Mouse (Mus musculus) kidney, embryonic 14.5 days (tissue): ENCODE results near the gene Hadhb. TPM values are rescaled to one million over a fixed set of nuclear protein-coding genes. Genes with fewer than 3 reads are reported as not detected.

ENCODE experiments used
- ATAC-seq: fragments of 200-750 bp; cut with Nextera tagmentation; 2 replicates; pipeline ENCODE4 v1.8.0; 2017; ENCODE audit warnings: moderate number of reproducible peaks, mild to moderate bottlenecking, moderate TSS enrichment, moderate library complexity; ENCODE audit not compliant: low FRiP score, low TSS enrichment
- H3K27ac ChIP-seq: fragments of 300-500 bp; sonication (generic); 2 replicates; pipeline ENCODE4 v1.5.1; 2014; ENCODE audit warnings: low read depth, mild to moderate bottlenecking, low read length, moderate library complexity, mixed read lengths
- H3K27me3 ChIP-seq: fragments of 300-500 bp; sonication (generic); 2 replicates; pipeline ENCODE4 v1.6.1; 2014; ENCODE audit warnings: mild to moderate bottlenecking, low read length; ENCODE audit not compliant: control insufficient read depth, insufficient read depth
- H3K36me3 ChIP-seq: fragments of 300-500 bp; sonication (generic); 2 replicates; pipeline ENCODE4 v1.6.1; 2014; ENCODE audit warnings: low read length, mixed read lengths; ENCODE audit not compliant: control insufficient read depth, insufficient read depth
- H3K4me1 ChIP-seq: fragments of 300-500 bp; sonication (generic); 2 replicates; pipeline ENCODE4 v1.6.1; 2014; ENCODE audit warnings: low read length, mixed read lengths; ENCODE audit not compliant: control insufficient read depth, insufficient read depth
- H3K4me2 ChIP-seq: fragments of 300-500 bp; sonication (generic); replicated peaks from 2 replicates; pipeline ENCODE4 v1.6.1; 2014; ENCODE audit warnings: low read depth, mild to moderate bottlenecking, low read length
- H3K4me3 ChIP-seq: fragments of 300-500 bp; sonication (generic); 2 replicates; pipeline ENCODE4 v1.5.1; 2014; ENCODE audit warnings: mild to moderate bottlenecking, low read length
- H3K9ac ChIP-seq: fragments of 300-500 bp; sonication (generic); 2 replicates; pipeline ENCODE4 v1.6.1; 2014; ENCODE audit warnings: low read depth, mild to moderate bottlenecking, low read length, moderate library complexity
- H3K9me3 ChIP-seq: fragments of 300-500 bp; sonication (generic); 2 replicates; pipeline ENCODE4 v1.6.1; 2016; ENCODE audit warnings: low read length; ENCODE audit not compliant: control insufficient read depth
- whole genome bisulfite sequencing: fragments of 180-500 bp; shearing (Covaris S2); extraction: QIAGEN DNeasy Blood & Tissue Kit; methylation state at CpG from one replicate; pipeline ENCODE4 v1.1.7; 2014; 5-methylcytosine and 5-hydroxymethylcytosine counted together
- polyA plus RNA-seq: library from polyadenylated mRNA; unstranded; fragments of >200 nt; fragmentation: Nextera tagmentation; extraction: Ambion mirVana; gene quantifications from 2 replicates; pipeline ENCODE4 v1.2.1, GENCODE M21; 2014

Gene Hadhb
- polyA plus RNA-seq, 1 experiment from 2014 or later, result 149 TPM

- Histone ChIP-seq H3K9me3 (no peaks in the 10 kb centered on the region), H3K4me3 (peak overlapping the region; percentile 83), H3K27ac (peak overlapping the region; percentile 68; the same call in 1 of the 2 replicates), H3K4me1 (peaks cover 7% of the 10 kb centered on the region; the same call in 1 of the 2 replicates), H3K4me2 (peak overlapping the region; percentile 48), H3K36me3 (no peaks in the 10 kb centered on the region), H3K9ac (peak overlapping the region; percentile 82), H3K27me3 (no peaks in the 10 kb centered on the region)
- WGBS, result 34% methylated on average over 13 of the region's 13 CpGs
- ATAC-seq, result no peak
These were observed 977 bp downstream of the Hadhb start for GRCm38 (mm10) chr5:30155821-30156629.

DNA sequence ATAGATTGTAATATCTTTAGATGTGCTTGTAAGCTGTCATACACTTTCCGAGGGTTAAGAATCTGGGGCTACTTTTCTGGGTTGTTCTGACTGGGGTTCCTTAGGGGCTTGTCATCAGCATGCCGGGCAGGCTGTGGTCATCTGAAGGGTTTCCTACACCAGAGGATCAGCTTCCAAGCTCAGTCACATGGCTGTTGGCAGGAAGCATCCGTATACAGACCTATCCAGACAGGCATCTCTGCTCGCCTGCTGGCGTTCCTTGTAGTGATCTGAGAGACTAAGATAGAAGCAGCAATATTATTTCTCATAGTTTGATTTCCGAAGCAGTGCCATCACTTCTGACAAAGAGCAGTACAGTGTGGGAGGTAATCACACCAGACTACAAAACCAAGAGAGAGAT, 4.6 kb downstream of the Hadhb start:
- H3K9ac ChIP-seq, result no peak overlapping the region
- H3K4me1 ChIP-seq, result peaks cover 7% of the 10 kb centered on the region; the same call in 1 of the 2 replicates
- no peaks in the 10 kb centered on the region for H3K27me3 ChIP-seq
- no peak overlapping the region for H3K4me3 ChIP-seq
- no peaks in the 10 kb centered on the region for H3K9me3 ChIP-seq
- no peak for ATAC-seq
- H3K4me2 ChIP-seq, result no peak overlapping the region
- H3K36me3 ChIP-seq, result no peaks in the 10 kb centered on the region
- H3K27ac ChIP-seq, result no peak overlapping the region
- WGBS, result 82% methylated on average over 6 of the region's 6 CpGs

- H3K4me2 ChIP-seq, result no peak overlapping the region
- H3K27ac ChIP-seq, result no peak overlapping the region
- WGBS, result 89% methylated on average over 1 of the region's 1 CpGs
- no peaks in the 10 kb centered on the region for H3K9me3 ChIP-seq
- peaks cover 4% of the 10 kb centered on the region for H3K36me3 ChIP-seq
- no peak for ATAC-seq
- H3K4me3 ChIP-seq, result no peak overlapping the region
- no peaks in the 10 kb centered on the region for H3K27me3 ChIP-seq
- no peak overlapping the region for H3K9ac ChIP-seq
- H3K4me1 ChIP-seq, result no peaks in the 10 kb centered on the region
These were observed 6.8 kb downstream of the Hadhb start for GRCm38 (mm10) chr5:30161836-30162235.

DNA sequence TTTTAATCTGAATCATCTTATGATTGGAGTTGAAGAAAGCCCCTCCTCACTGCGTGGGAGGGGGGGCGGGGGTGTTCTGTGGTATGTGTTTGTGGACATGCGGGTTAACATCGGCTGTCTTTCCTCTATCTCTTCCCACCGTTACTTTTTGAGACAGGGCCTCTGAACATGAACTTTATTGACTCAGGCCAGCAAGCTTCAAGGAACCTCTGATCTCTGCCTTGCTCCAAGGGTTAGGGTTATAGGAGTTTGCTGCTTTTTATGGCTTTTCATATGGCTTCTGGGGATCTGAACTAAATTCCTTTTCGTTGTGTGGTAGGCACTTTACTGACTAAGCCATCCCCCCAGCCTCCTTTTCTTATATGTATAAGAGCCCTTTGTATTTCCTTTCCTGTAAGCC, 7.3 kb downstream of the Hadhb start:
- H3K9ac ChIP-seq, result no peak overlapping the region
- WGBS, result 87% methylated on average over 6 of the region's 6 CpGs
- no peak for ATAC-seq

GRCm38 (mm10) chr5:30165234-30165946, 10.3 kb downstream of the Hadhb start:
- H3K4me1 ChIP-seq, result no peaks in the 10 kb centered on the region
- no peak for ATAC-seq
- no peak overlapping the region for H3K27ac ChIP-seq
- H3K9ac ChIP-seq, result no peak overlapping the region
- no peaks in the 10 kb centered on the region for H3K9me3 ChIP-seq
- H3K4me3 ChIP-seq, result no peak overlapping the region
- H3K36me3 ChIP-seq, result peaks cover 28% of the 10 kb centered on the region
- no peaks in the 10 kb centered on the region for H3K27me3 ChIP-seq
- WGBS, result 93% methylated on average over 5 of the region's 5 CpGs
- no peak overlapping the region for H3K4me2 ChIP-seq

More for the DNA sequence above, 7.3 kb downstream of the Hadhb start:
- Histone ChIP-seq H3K36me3 (peaks cover 4% of the 10 kb centered on the region), H3K27ac (no peak overlapping the region), H3K27me3 (no peaks in the 10 kb centered on the region), H3K4me3 (no peak overlapping the region), H3K4me1 (no peaks in the 10 kb centered on the region), H3K4me2 (no peak overlapping the region), H3K9me3 (no peaks in the 10 kb centered on the region)

DNA sequence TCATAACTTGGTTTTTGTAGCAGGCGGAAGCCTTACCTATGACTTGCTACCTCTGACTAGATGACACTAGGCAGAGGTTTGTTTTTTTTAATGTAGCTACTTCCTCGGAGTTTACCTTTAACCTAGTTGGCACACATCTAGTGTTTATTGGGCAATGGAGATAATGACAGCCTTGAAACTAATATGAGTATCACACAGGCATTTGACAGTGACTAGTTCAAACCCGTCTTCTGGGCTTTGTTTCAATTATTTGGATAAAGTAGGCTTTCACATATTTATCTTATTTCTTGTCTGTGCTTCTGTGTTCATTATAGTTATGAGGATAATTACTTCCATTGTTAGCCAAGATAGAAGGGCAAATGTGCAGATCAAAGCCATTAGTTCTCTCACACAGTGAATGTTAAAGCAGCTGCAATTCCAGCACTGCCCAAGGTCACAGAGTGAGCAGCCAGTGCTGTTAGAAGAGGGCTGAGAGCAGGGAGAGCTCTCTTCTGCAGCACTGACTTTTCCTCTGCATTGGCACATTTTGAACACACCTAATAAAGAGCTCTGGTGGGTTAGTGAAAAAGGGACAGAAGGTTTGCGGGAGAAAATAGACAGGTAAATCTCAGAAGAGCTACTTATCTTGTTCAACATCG, 15.4 kb downstream of the Hadhb start:
- peaks cover 49% of the 10 kb centered on the region for H3K36me3 ChIP-seq
- H3K4me2 ChIP-seq, result no peak overlapping the region
- no peaks in the 10 kb centered on the region for H3K9me3 ChIP-seq
- 84% methylated on average over 5 of the region's 5 CpGs for WGBS
- no peaks in the 10 kb centered on the region for H3K27me3 ChIP-seq
- no peak overlapping the region for H3K27ac ChIP-seq
- no peak overlapping the region for H3K9ac ChIP-seq
- no peak for ATAC-seq
- H3K4me3 ChIP-seq, result no peak overlapping the region
- H3K4me1 ChIP-seq, result no peaks in the 10 kb centered on the region

GRCm38 (mm10) chr5:30172115-30172514, 17.1 kb downstream of the Hadhb start:
- H3K4me3 ChIP-seq, result no peak overlapping the region
- H3K27ac ChIP-seq, result no peak overlapping the region
- peaks cover 66% of the 10 kb centered on the region for H3K36me3 ChIP-seq
- H3K9ac ChIP-seq, result no peak overlapping the region
- no peaks in the 10 kb centered on the region for H3K27me3 ChIP-seq
- no peak for ATAC-seq
- H3K4me1 ChIP-seq, result no peaks in the 10 kb centered on the region
- no peak overlapping the region for H3K4me2 ChIP-seq
- no peaks in the 10 kb centered on the region for H3K9me3 ChIP-seq

DNA sequence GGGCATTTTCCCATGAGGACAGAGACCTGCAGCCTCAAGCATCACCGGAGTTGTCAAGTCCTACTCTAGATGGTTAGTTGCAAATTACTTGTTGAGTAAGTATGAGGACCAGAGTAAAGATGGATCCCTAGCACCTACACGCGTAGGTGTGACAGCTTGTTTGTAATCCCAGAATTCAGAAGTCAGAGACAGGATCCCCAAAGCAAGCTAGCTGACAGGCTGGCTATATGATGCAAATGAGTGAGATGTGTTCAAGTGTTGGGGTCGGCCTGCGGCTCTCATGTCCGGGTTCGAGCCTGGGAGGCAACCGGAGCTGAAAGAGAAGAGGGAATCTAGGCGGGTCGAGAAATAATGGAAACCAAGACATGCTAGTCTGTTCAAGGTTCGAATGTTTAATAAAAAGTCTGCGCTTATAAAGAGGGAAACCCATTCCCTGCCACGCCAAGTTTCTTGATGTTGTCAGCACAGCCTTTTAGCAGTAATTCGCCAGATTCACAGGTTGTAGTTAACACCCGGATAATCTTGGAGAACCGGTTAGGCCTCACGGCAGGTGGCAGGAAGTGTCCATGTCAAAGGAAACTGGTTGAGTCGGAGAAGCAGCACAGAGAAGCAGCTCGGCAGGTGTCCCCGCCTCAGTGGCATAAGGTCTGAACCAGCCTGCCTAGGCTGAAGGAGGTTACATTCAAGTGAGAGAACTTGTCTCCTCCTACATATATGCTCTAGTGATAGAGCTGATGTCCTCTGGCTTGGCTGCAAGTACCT, 18.1 kb downstream of the Hadhb start:
- ATAC-seq, result no peak
- H3K4me1 ChIP-seq, result no peaks in the 10 kb centered on the region
- H3K27me3 ChIP-seq, result no peaks in the 10 kb centered on the region
- WGBS, result 36% methylated on average over 20 of the region's 20 CpGs
- H3K4me3 ChIP-seq, result no peak overlapping the region
- no peak overlapping the region for H3K9ac ChIP-seq
- peaks cover 70% of the 10 kb centered on the region for H3K36me3 ChIP-seq
- no peak overlapping the region for H3K27ac ChIP-seq
- H3K4me2 ChIP-seq, result no peak overlapping the region
- H3K9me3 ChIP-seq, result no peaks in the 10 kb centered on the region
